Comparison of ENCODE assay signal across 8 mouse cellular contexts in the genomic region with DNA sequence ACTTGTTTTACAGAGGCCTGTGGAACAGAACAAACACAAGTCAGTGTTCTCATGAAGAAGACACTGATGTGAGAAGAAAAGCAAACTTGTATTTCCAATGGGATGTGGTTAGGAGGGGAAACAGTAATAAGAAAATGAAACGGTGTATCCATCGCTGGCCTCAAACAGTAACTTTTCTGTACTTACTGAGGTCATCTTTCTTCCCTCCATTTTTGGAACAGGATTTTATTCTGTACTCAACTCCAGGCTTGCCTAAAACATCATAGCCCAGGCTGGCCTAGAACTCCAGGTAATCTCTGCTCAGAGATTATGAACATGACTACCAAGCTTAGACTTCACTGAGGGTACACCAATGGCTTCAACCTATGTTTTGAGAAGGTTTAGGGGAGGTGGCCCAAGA. TPM values are rescaled to one million over a fixed set of nuclear protein-coding genes. Genes with fewer than 3 reads are reported as not detected.
DNase-seq lines count a peak whose midpoint lies in the region; ATAC-seq and TF ChIP-seq lines count a peak whose summit lies in the region.

No protein-coding gene starts in this region.

- TF ChIP-seq POLR2A in cortical plate, adult 2 months (IDR thresholded peaks at IDR 0.05; ENCODE audit: extremely low read depth, insufficient read depth, low read length) = no peak

- WGBS in heart, postnatal 0 days = 92% methylated on average over 2 of the region's 2 CpGs
- WGBS in intestine, embryonic 14.5 days = 94% methylated on average over 2 of the region's 2 CpGs
- WGBS in midbrain, embryonic 14.5 days = 92% methylated on average over 2 of the region's 2 CpGs

- H3K4me1 ChIP-seq in heart, postnatal 0 days (ENCODE audit: control insufficient read depth, insufficient read depth) = peaks cover 8% of the 10 kb centered on the region; the same call in 1 of the 2 replicates
- H3K4me1 ChIP-seq in cortical plate, adult 2 months (ENCODE audit: control insufficient read depth, insufficient read depth, low read length) = no peaks in the 10 kb centered on the region
- H3K4me1 ChIP-seq in intestine, embryonic 14.5 days (replicated peaks; ENCODE audit: control insufficient read depth, insufficient read depth, low read length) = peaks cover 33% of the 10 kb centered on the region
- peaks cover 9% of the 10 kb centered on the region for H3K4me1 ChIP-seq in midbrain, embryonic 14.5 days (ENCODE audit: control insufficient read depth, insufficient read depth, low read length)

- peak overlapping the region; percentile 80; the same call in 1 of the 2 replicates for H3K9ac ChIP-seq in heart, postnatal 0 days (replicated peaks; ENCODE audit: low read depth, low read length)
- H3K9ac ChIP-seq in intestine, embryonic 14.5 days (ENCODE audit: low read length) = peak overlapping the region; percentile 94
- H3K9ac ChIP-seq in midbrain, embryonic 14.5 days (replicated peaks; ENCODE audit: low read length) = peak overlapping the region; percentile 86; the same call in 1 of the 2 replicates

- TF ChIP-seq CTCF in heart, postnatal 0 days (IDR thresholded peaks at IDR 0.05; ENCODE audit: low read depth) = no peak
- TF ChIP-seq CTCF in cortical plate, adult 2 months (IDR thresholded peaks at IDR 0.05; ENCODE audit: extremely low read depth, insufficient read depth, low read length) = no peak

- peak overlapping the region; percentile 86; the same call in 1 of the 2 replicates for H3K27ac ChIP-seq in heart, postnatal 0 days (ENCODE audit: low read depth)
- H3K27ac ChIP-seq in cortical plate, adult 2 months (ENCODE audit: insufficient read depth, low read length) = no peak overlapping the region
- H3K27ac ChIP-seq in intestine, embryonic 14.5 days (ENCODE audit: low read depth) = peak overlapping the region; percentile 84; the same call in 1 of the 2 replicates
- no peak overlapping the region for H3K27ac ChIP-seq in midbrain, embryonic 14.5 days (replicated peaks; ENCODE audit: low read depth, low read length)

- no peak for ATAC-seq in heart, postnatal 0 days (ENCODE audit: insufficient read depth, low read depth)
- ATAC-seq in intestine, embryonic 14.5 days (replicated peaks; ENCODE audit: low FRiP score, low TSS enrichment, low read depth) = no peak
- no peak for ATAC-seq in midbrain, embryonic 14.5 days (ENCODE audit: low FRiP score, low TSS enrichment)

- TF ChIP-seq EP300 in heart, postnatal 0 days (IDR thresholded peaks at IDR 0.05; ENCODE audit: low read depth) = no peak

- DNase-seq in heart, postnatal 0 days (ENCODE audit: low spot score) = no peak
- DNase-seq in heart, postnatal 10 days = no peak
- no peak for DNase-seq in intestine, embryonic 14.5 days (ENCODE audit: low spot score)
- DNase-seq in midbrain, embryonic 14.5 days = no peak
- no peak for DNase-seq in MN1 (ENCODE audit: low spot score)
- no peak for DNase-seq in layer of hippocampus, postnatal 36 days
- DNase-seq in gastrocnemius, adult 18-20 months (ENCODE audit: low spot score) = no peak

- no peaks in the 10 kb centered on the region for H3K27me3 ChIP-seq in heart, postnatal 0 days (ENCODE audit: control insufficient read depth, insufficient read depth, low read length)
- H3K27me3 ChIP-seq in intestine, embryonic 14.5 days (replicated peaks; ENCODE audit: control insufficient read depth, insufficient read depth, low read length) = no peaks in the 10 kb centered on the region
- H3K27me3 ChIP-seq in midbrain, embryonic 14.5 days (ENCODE audit: control insufficient read depth, insufficient read depth, low read length) = no peaks in the 10 kb centered on the region

- H3K4me3 ChIP-seq in heart, postnatal 0 days (ENCODE audit: low read depth, low read length) = peak overlapping the region; percentile 93
- peak overlapping the region; percentile 76; the same call in 1 of the 2 replicates for H3K4me3 ChIP-seq in cortical plate, adult 2 months (ENCODE audit: insufficient read depth, low read length)
- H3K4me3 ChIP-seq in intestine, embryonic 14.5 days (ENCODE audit: low read depth, low read length) = peak overlapping the region; percentile 90
- peak overlapping the region; percentile 87 for H3K4me3 ChIP-seq in midbrain, embryonic 14.5 days (replicated peaks; ENCODE audit: low read depth, low read length)

- peaks cover 76% of the 10 kb centered on the region for H3K36me3 ChIP-seq in heart, postnatal 0 days (replicated peaks; ENCODE audit: control insufficient read depth, insufficient read depth, low read length)
- H3K36me3 ChIP-seq in intestine, embryonic 14.5 days (ENCODE audit: control insufficient read depth, insufficient read depth, low read length) = peaks cover 78% of the 10 kb centered on the region
- peaks cover 72% of the 10 kb centered on the region for H3K36me3 ChIP-seq in midbrain, embryonic 14.5 days (ENCODE audit: control insufficient read depth, insufficient read depth, low read length)

- peak overlapping the region; percentile 78 for H3K4me2 ChIP-seq in heart, postnatal 0 days (ENCODE audit: low read depth, low read length)
- peak overlapping the region; percentile 78 for H3K4me2 ChIP-seq in intestine, embryonic 14.5 days (ENCODE audit: low read length)
- peak overlapping the region; percentile 73 for H3K4me2 ChIP-seq in midbrain, embryonic 14.5 days (ENCODE audit: low read length)

- no peaks in the 10 kb centered on the region for H3K9me3 ChIP-seq in heart, postnatal 0 days (replicated peaks; ENCODE audit: control insufficient read depth, low read length)
- no peaks in the 10 kb centered on the region for H3K9me3 ChIP-seq in intestine, embryonic 14.5 days (ENCODE audit: control insufficient read depth, low read length)
- H3K9me3 ChIP-seq in midbrain, embryonic 14.5 days (ENCODE audit: control insufficient read depth, low read length) = no peaks in the 10 kb centered on the region

- intact Hi-C loops in heart, postnatal 10 days (cut with DNase I) = no loop called here

RNA-seq across cellular contexts. Expression of a gene that starts 1.1 kb away (rescaled TPM):
- 89.2 and 126 TPM in 2 replicates for total RNA-seq in heart, postnatal 0 days (2014; rRNA removed; ENCODE audit: low replicate concordance)
- polyA plus RNA-seq in heart, postnatal 0 days (2015; fragmentation: Nextera tagmentation; extraction: Ambion mirVana) = 111 and 125 TPM in 2 replicates
- total RNA-seq in heart, postnatal 10 days (2021) = 10 to 100 TPM; 77.8 to 88.5 TPM
- polyA plus RNA-seq in cortical plate, adult 2 months (2012; rRNA removed) = 84.7 and 85.9 TPM in 2 replicates
- polyA plus RNA-seq in intestine, embryonic 14.5 days (2014; fragmentation: Nextera tagmentation; extraction: Ambion mirVana) = 126 and 129 TPM in 2 replicates
- 83.4 and 84.3 TPM in 2 replicates for polyA plus RNA-seq in midbrain, embryonic 14.5 days (2014; fragmentation: Nextera tagmentation; extraction: Ambion mirVana)
- total RNA-seq in layer of hippocampus, postnatal 36 days (2021) = 10 to 100 TPM; 67.9 to 68.5 TPM
- total RNA-seq in gastrocnemius, adult 18-20 months (2021) = 100 to 1,000 TPM; 171 to 176 TPM

RNA-seq across cellular contexts. Expression of a gene that starts 7.3 kb away (rescaled TPM):
- total RNA-seq in heart, postnatal 0 days (2014; rRNA removed; ENCODE audit: low replicate concordance) = 211 and 235 TPM in 2 replicates
- polyA plus RNA-seq in heart, postnatal 0 days (2015; fragmentation: Nextera tagmentation; extraction: Ambion mirVana) = 201 and 266 TPM in 2 replicates
- 100 to 1,000 TPM; 275 to 333 TPM for total RNA-seq in heart, postnatal 10 days (2021)
- 437 and 467 TPM in 2 replicates for polyA plus RNA-seq in cortical plate, adult 2 months (2012; rRNA removed)
- 721 and 823 TPM in 2 replicates for polyA plus RNA-seq in intestine, embryonic 14.5 days (2014; fragmentation: Nextera tagmentation; extraction: Ambion mirVana)
- 434 and 525 TPM in 2 replicates for polyA plus RNA-seq in midbrain, embryonic 14.5 days (2014; fragmentation: Nextera tagmentation; extraction: Ambion mirVana)
- 100 to 1,000 TPM; 557 to 631 TPM for total RNA-seq in layer of hippocampus, postnatal 36 days (2021)
- total RNA-seq in gastrocnemius, adult 18-20 months (2021) = 100 to 1,000 TPM; 145 to 160 TPM

RNA-seq across cellular contexts. Expression of a gene that starts 8.1 kb away (rescaled TPM):
- 47.1 and 49.8 TPM in 2 replicates for total RNA-seq in heart, postnatal 0 days (2014; rRNA removed; ENCODE audit: low replicate concordance)
- 48.1 and 50.0 TPM in 2 replicates for polyA plus RNA-seq in heart, postnatal 0 days (2015; fragmentation: Nextera tagmentation; extraction: Ambion mirVana)
- 10 to 100 TPM; 23.7 to 25.0 TPM for total RNA-seq in heart, postnatal 10 days (2021)
- polyA plus RNA-seq in cortical plate, adult 2 months (2012; rRNA removed) = 26.0 and 31.2 TPM in 2 replicates
- 57.8 and 60.8 TPM in 2 replicates for polyA plus RNA-seq in intestine, embryonic 14.5 days (2014; fragmentation: Nextera tagmentation; extraction: Ambion mirVana)
- 32.7 and 35.8 TPM in 2 replicates for polyA plus RNA-seq in midbrain, embryonic 14.5 days (2014; fragmentation: Nextera tagmentation; extraction: Ambion mirVana)
- 10 to 100 TPM; 23.2 to 25.7 TPM for total RNA-seq in layer of hippocampus, postnatal 36 days (2021)
- total RNA-seq in gastrocnemius, adult 18-20 months (2021) = 10 to 100 TPM; 22.9 to 24.2 TPM

RNA-seq across cellular contexts. Expression of a gene that starts 16.8 kb away (rescaled TPM):
- total RNA-seq in heart, postnatal 0 days (2014; rRNA removed; ENCODE audit: low replicate concordance) = 2.1 and 15.4 TPM in 2 replicates
- polyA plus RNA-seq in heart, postnatal 0 days (2015; fragmentation: Nextera tagmentation; extraction: Ambion mirVana) = 6.2 and 8.0 TPM in 2 replicates
- total RNA-seq in heart, postnatal 10 days (2021) = 1 to 10 TPM; 3.1 to 3.8 TPM
- 14.9 and 16.0 TPM in 2 replicates for polyA plus RNA-seq in cortical plate, adult 2 months (2012; rRNA removed)
- polyA plus RNA-seq in intestine, embryonic 14.5 days (2014; fragmentation: Nextera tagmentation; extraction: Ambion mirVana) = 5.2 and 5.4 TPM in 2 replicates
- polyA plus RNA-seq in midbrain, embryonic 14.5 days (2014; fragmentation: Nextera tagmentation; extraction: Ambion mirVana) = 9.9 and 12.7 TPM in 2 replicates
- total RNA-seq in layer of hippocampus, postnatal 36 days (2021) = 10 to 100 TPM in 1 of 2 experiments, 1 to 10 TPM in 1; 9.4 to 10.5 TPM
- total RNA-seq in gastrocnemius, adult 18-20 months (2021) = 10 to 100 TPM; 12.8 to 12.9 TPM

RNA-seq across cellular contexts. Expression of a gene that starts 17.4 kb away (rescaled TPM):
- total RNA-seq in heart, postnatal 0 days (2014; rRNA removed; ENCODE audit: low replicate concordance) = 38.6 and 40.0 TPM in 2 replicates
- polyA plus RNA-seq in heart, postnatal 0 days (2015; fragmentation: Nextera tagmentation; extraction: Ambion mirVana) = 36.3 and 38.3 TPM in 2 replicates
- 10 to 100 TPM; 31.7 to 32.5 TPM for total RNA-seq in heart, postnatal 10 days (2021)
- 58.7 and 60.4 TPM in 2 replicates for polyA plus RNA-seq in cortical plate, adult 2 months (2012; rRNA removed)
- 89.0 TPM in 2 replicates for polyA plus RNA-seq in intestine, embryonic 14.5 days (2014; fragmentation: Nextera tagmentation; extraction: Ambion mirVana)
- polyA plus RNA-seq in midbrain, embryonic 14.5 days (2014; fragmentation: Nextera tagmentation; extraction: Ambion mirVana) = 95.6 and 111 TPM in 2 replicates
- 10 to 100 TPM; 51.2 to 52.7 TPM for total RNA-seq in layer of hippocampus, postnatal 36 days (2021)
- total RNA-seq in gastrocnemius, adult 18-20 months (2021) = 10 to 100 TPM; 22.8 to 25.2 TPM

Comparison
In these comparisons a context has a peak if more than half of its experiments do, and no peak if none do; other contexts are left out.
1. H3K27ac ChIP-seq: peak in heart, postnatal 0 days (single experiment) and intestine, embryonic 14.5 days (single experiment); none in cortical plate, adult 2 months (single experiment) and midbrain, embryonic 14.5 days (single experiment).
2. Peak in every context shown above with its lines, with median percentiles within 50 percentile points of each other: H3K4me2 ChIP-seq, H3K4me3 ChIP-seq and H3K9ac ChIP-seq.